9 mouse cellular contexts compared by ENCODE assay signal in the genomic region with DNA sequence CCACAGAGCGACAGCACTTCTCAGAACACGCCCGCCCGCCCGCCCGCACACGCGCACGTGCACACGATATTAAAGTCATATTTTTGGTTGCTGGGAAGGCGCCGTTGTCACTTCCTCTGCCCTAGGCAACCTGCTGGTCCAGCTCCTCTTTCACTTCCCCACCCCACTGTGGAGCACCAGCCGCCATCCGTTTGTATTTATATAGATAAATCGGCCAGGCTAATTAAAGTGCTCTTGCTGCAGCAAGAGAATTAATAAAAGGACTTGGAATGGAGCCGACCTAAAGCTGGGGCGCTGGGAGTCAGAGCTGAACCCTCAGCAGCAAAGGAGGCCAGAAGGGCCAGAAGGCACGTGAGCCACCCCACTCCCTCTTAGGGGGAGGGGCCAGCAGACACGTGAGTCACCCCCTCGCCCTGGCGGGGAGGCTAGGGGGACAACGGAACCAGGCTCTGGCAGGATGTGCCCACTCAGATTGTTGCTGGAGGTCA.
DNase-seq lines count a peak whose midpoint lies in the region; ATAC-seq and TF ChIP-seq lines count a peak whose summit lies in the region.
"Had no signal": no experiment of that assay in that cellular context is flagged by ENCODE, and none has a peak within 500 bp of the region (broad histone marks: within the 10 kb centered on the region; RNA-seq: fewer than 3 reads in every experiment).

No protein-coding gene starts in this region.

- H3K27ac ChIP-seq in MEL (ENCODE audit: control insufficient read depth, low read depth, low read length) = peak overlapping the region; percentile 79
- H3K27ac ChIP-seq in heart, embryonic 11.5 days (ENCODE audit: low read depth, low read length) = peak overlapping the region; percentile 41; the same call in 1 of the 2 replicates
- H3K27ac ChIP-seq in midbrain, embryonic 13.5 days = no peak overlapping the region
- no peak overlapping the region for H3K27ac ChIP-seq in hindbrain, embryonic 16.5 days (ENCODE audit: low read depth, low read length)
- H3K27ac ChIP-seq: midbrain, embryonic 12.5 days had no signal

- H3K4me1 ChIP-seq in MEL (ENCODE audit: control insufficient read depth in 1 of 2, insufficient read depth in 2 of 2, low read length in 2 of 2) = no peaks in the 10 kb centered on the region
- H3K4me1 ChIP-seq in heart, embryonic 11.5 days (ENCODE audit: control insufficient read depth, insufficient read depth, low read length) = peaks cover 59% of the 10 kb centered on the region
- H3K4me1 ChIP-seq in megakaryocyte, embryonic 14.5 days = peaks cover 30% of the 10 kb centered on the region
- H3K4me1 ChIP-seq in midbrain, embryonic 13.5 days (replicated peaks) = peaks cover 47% of the 10 kb centered on the region
- H3K4me1 ChIP-seq in hindbrain, embryonic 16.5 days (ENCODE audit: control insufficient read depth, insufficient read depth, low read depth, low read length) = peaks cover 8% of the 10 kb centered on the region; the same call in 1 of the 2 replicates

- H3K9ac ChIP-seq in MEL (ENCODE audit: control insufficient read depth, low read depth, low read length, poor library complexity, severe bottlenecking) = peak overlapping the region; percentile 58
- H3K9ac ChIP-seq in heart, embryonic 11.5 days (ENCODE audit: low read depth, low read length) = peak overlapping the region; percentile 2; the same call in 1 of the 2 replicates
- H3K9ac ChIP-seq in midbrain, embryonic 13.5 days (replicated peaks) = no peak overlapping the region
- no peak overlapping the region for H3K9ac ChIP-seq in hindbrain, embryonic 16.5 days (ENCODE audit: low read depth, low read length)
- H3K9ac ChIP-seq: midbrain, embryonic 12.5 days had no signal

- H3K36me3 ChIP-seq in MEL (ENCODE audit: control insufficient read depth in 1 of 2, insufficient read depth in 2 of 2, low read length in 2 of 2) = no peaks in the 10 kb centered on the region
- no peaks in the 10 kb centered on the region for H3K36me3 ChIP-seq in heart, embryonic 11.5 days (ENCODE audit: control insufficient read depth, insufficient read depth, low read length)
- H3K36me3 ChIP-seq in megakaryocyte, embryonic 14.5 days (replicated peaks; ENCODE audit: low read length) = no peaks in the 10 kb centered on the region
- H3K36me3 ChIP-seq in midbrain, embryonic 13.5 days = no peaks in the 10 kb centered on the region
- no peaks in the 10 kb centered on the region for H3K36me3 ChIP-seq in hindbrain, embryonic 16.5 days (ENCODE audit: control insufficient read depth, insufficient read depth, low read length)
- H3K36me3 ChIP-seq: midbrain, embryonic 12.5 days had no signal

- TF ChIP-seq CTCF in MEL (IDR thresholded peaks at IDR 0.05 in 2 of 3, conservative IDR thresholded peaks at IDR 0.05 in 1 of 3; ENCODE audit: control insufficient read depth in 1 of 3, insufficient read depth in 1 of 3, low read depth in 2 of 3, low read length in 3 of 3, poor library complexity in 1 of 3, severe bottlenecking in 1 of 3) = no peak

- H3K27me3 ChIP-seq in MEL (ENCODE audit: control insufficient read depth in 1 of 2, insufficient read depth in 2 of 2, low read length in 2 of 2) = no peaks in the 10 kb centered on the region
- no peaks in the 10 kb centered on the region for H3K27me3 ChIP-seq in heart, embryonic 11.5 days (ENCODE audit: control insufficient read depth, insufficient read depth, low read length)
- H3K27me3 ChIP-seq in megakaryocyte, embryonic 14.5 days (replicated peaks) = peaks cover 50% of the 10 kb centered on the region
- H3K27me3 ChIP-seq in midbrain, embryonic 13.5 days = peaks cover 37% of the 10 kb centered on the region
- no peaks in the 10 kb centered on the region; the same call in 1 of the 2 replicates for H3K27me3 ChIP-seq in hindbrain, embryonic 16.5 days (replicated peaks; ENCODE audit: control insufficient read depth, insufficient read depth, low read length)

- intact Hi-C loops in left cerebral cortex, postnatal 25 days (cut with DNase I) = no loop called here
- intact Hi-C loops in left cerebral cortex, postnatal 36 days (cut with DNase I) = loop anchor here (10.0 kb wide), 1 partner anchor 97 kb away; a partner anchor contains a TSS

- H3K79me2 ChIP-seq in MEL (ENCODE audit: control insufficient read depth, insufficient read depth, low read length, poor library complexity) = no peaks in the 10 kb centered on the region

- H3K9me3 ChIP-seq in MEL (replicated peaks; ENCODE audit: insufficient read depth, low read length) = no peaks in the 10 kb centered on the region
- H3K9me3 ChIP-seq in heart, embryonic 11.5 days (replicated peaks; ENCODE audit: control insufficient read depth, low read length) = no peaks in the 10 kb centered on the region
- peaks cover 5% of the 10 kb centered on the region; the same call in 1 of the 2 replicates for H3K9me3 ChIP-seq in megakaryocyte, embryonic 14.5 days
- no peaks in the 10 kb centered on the region for H3K9me3 ChIP-seq in midbrain, embryonic 13.5 days
- no peaks in the 10 kb centered on the region for H3K9me3 ChIP-seq in hindbrain, embryonic 16.5 days (ENCODE audit: control insufficient read depth, low read length)
- H3K9me3 ChIP-seq: midbrain, embryonic 12.5 days had no signal

- 55% methylated on average over 22 of the region's 22 CpGs for WGBS in heart, embryonic 11.5 days (ENCODE audit: insufficient replicate concordance)
- 62% methylated on average over 22 of the region's 22 CpGs for WGBS in midbrain, embryonic 13.5 days
- 52% methylated on average over 21 of the region's 22 CpGs for WGBS in hindbrain, embryonic 16.5 days

- TF ChIP-seq POLR2A in MEL (IDR thresholded peaks at IDR 0.05; ENCODE audit: control insufficient read depth in 1 of 2, insufficient read depth in 1 of 2, low read depth in 1 of 2, low read length in 2 of 2, poor library complexity in 1 of 2) = peak in 1 of 2 experiments; percentile 23; a peak in 1 of 4 replicates

- H3K4me2 ChIP-seq in heart, embryonic 11.5 days = no peak overlapping the region
- H3K4me2 ChIP-seq in midbrain, embryonic 13.5 days (replicated peaks) = no peak overlapping the region
- H3K4me2 ChIP-seq in hindbrain, embryonic 16.5 days (ENCODE audit: low read length) = no peak overlapping the region
- H3K4me2 ChIP-seq: midbrain, embryonic 12.5 days had no signal

- peak; percentile 30 to 32 for DNase-seq in left cerebral cortex, postnatal 25 days (ENCODE audit: low spot score in 2 of 2)
- no peak for DNase-seq in left cerebral cortex, postnatal 36 days (ENCODE audit: low spot score in 2 of 2)
- peak; percentile 38 for DNase-seq in MEL (ENCODE audit: low read depth, low spot score)
- DNase-seq in ovary, adult 18-20 months (ENCODE audit: low spot score) = no peak

- TF ChIP-seq EP300 in MEL (IDR thresholded peaks at IDR 0.05; ENCODE audit: low read depth in 1 of 2, low read length in 2 of 2) = no peak

- no peak for TF ChIP-seq RAD21 in MEL (IDR thresholded peaks at IDR 0.05; ENCODE audit: low read depth, low read length)

- ATAC-seq in heart, embryonic 11.5 days (replicated peaks; ENCODE audit: insufficient number of reproducible peaks, low FRiP score, low TSS enrichment) = no peak
- ATAC-seq in midbrain, embryonic 13.5 days = no peak
- ATAC-seq in hindbrain, embryonic 16.5 days = no peak

- H3K4me3 ChIP-seq in MEL (ENCODE audit: control insufficient read depth in 1 of 2, insufficient read depth in 1 of 2, low read depth in 2 of 2, low read length in 2 of 2) = peak overlapping the region in 1 of 2 experiments; percentile 30; a peak in 2 of 4 replicates
- no peak overlapping the region for H3K4me3 ChIP-seq in heart, embryonic 11.5 days (ENCODE audit: low read depth, low read length)
- H3K4me3 ChIP-seq in megakaryocyte, embryonic 14.5 days (replicated peaks) = peak overlapping the region; percentile 75
- H3K4me3 ChIP-seq in midbrain, embryonic 13.5 days (replicated peaks) = no peak overlapping the region
- no peak overlapping the region for H3K4me3 ChIP-seq in hindbrain, embryonic 16.5 days (ENCODE audit: low read length)
- H3K4me3 ChIP-seq: midbrain, embryonic 12.5 days had no signal

TF ChIP-seq in MEL, 35 proteins besides CTCF, POLR2A, EP300 and RAD21:
- TF ChIP-seq BHLHE40 (IDR thresholded peaks at IDR 0.05; ENCODE audit: borderline replicate concordance, low read depth, low read length) (peak; percentile 84; the same call in 1 of the 2 replicates), TAL1 (IDR thresholded peaks at IDR 0.05; ENCODE audit: low read length) (no peak), MXI1 (IDR thresholded peaks at IDR 0.05; ENCODE audit: low read depth, low read length) (0 out of 2 replicates have a peak, but pooled peaks have one; percentile 9), USF2 (IDR thresholded peaks at IDR 0.05; ENCODE audit: borderline replicate concordance in 1 of 2, insufficient read depth in 1 of 2, low read depth in 1 of 2, low read length in 2 of 2) (no peak), USF1 (IDR thresholded peaks at IDR 0.05; ENCODE audit: low read depth, low read length) (peak; percentile 56; the same call in 1 of the 2 replicates)

Comparison
In these comparisons a context has a peak if more than half of its experiments do, and no peak if none do; other contexts are left out.
1. DNase-seq: peak in left cerebral cortex, postnatal 25 days (2 of 2) and MEL (single experiment); none in left cerebral cortex, postnatal 36 days (0 of 2) and ovary, adult 18-20 months (single experiment).
2. H3K27ac ChIP-seq: peak in MEL (single experiment) and heart, embryonic 11.5 days (single experiment); none in midbrain, embryonic 13.5 days (single experiment) and hindbrain, embryonic 16.5 days (single experiment).
3. H3K9ac ChIP-seq: peak in MEL (single experiment) and heart, embryonic 11.5 days (single experiment); none in midbrain, embryonic 13.5 days (single experiment) and hindbrain, embryonic 16.5 days (single experiment).